Mouse (Mus musculus) hindbrain, postnatal 0 days (tissue): ENCODE data around the gene Lax1. TPM values are rescaled to one million over a fixed set of nuclear protein-coding genes. Genes with fewer than 3 reads are reported as not detected.

Experiments
- ATAC-seq: fragments of 200-750 bp; cut with Nextera tagmentation; 2 replicates; pipeline ENCODE4 v1.8.0; 2017; ENCODE audit warnings: mild to moderate bottlenecking, moderate TSS enrichment, moderate library complexity
- DNase-seq: peaks from one replicate; pipeline ENCODE4 v3.0.0-alpha.2; 2015; ENCODE audit warnings: low spot score
- H3K27ac ChIP-seq: fragments of 300-500 bp; sonication (generic); 2 replicates; pipeline ENCODE4 v1.5.1; 2014; ENCODE audit warnings: mild to moderate bottlenecking
- H3K27me3 ChIP-seq: fragments of 300-500 bp; sonication (generic); 2 replicates; pipeline ENCODE4 v1.6.1; 2014; ENCODE audit warnings: low read length, mixed read lengths; ENCODE audit not compliant: insufficient read depth
- H3K36me3 ChIP-seq: fragments of 300-500 bp; sonication (generic); 2 replicates; pipeline ENCODE4 v1.6.1; 2014; ENCODE audit warnings: low read length, mixed read lengths; ENCODE audit not compliant: insufficient read depth
- H3K4me1 ChIP-seq: fragments of 300-500 bp; sonication (generic); 2 replicates; pipeline ENCODE4 v1.6.1; 2014; ENCODE audit warnings: antibody characterized with exemption, low read length, mixed read lengths; ENCODE audit not compliant: insufficient read depth
- H3K4me2 ChIP-seq: fragments of 300-500 bp; sonication (generic); 2 replicates; pipeline ENCODE4 v1.6.1; 2014; ENCODE audit warnings: low read depth, mild to moderate bottlenecking, low read length, moderate library complexity, mixed read lengths
- H3K4me3 ChIP-seq: fragments of 300-500 bp; sonication (generic); 2 replicates; pipeline ENCODE4 v1.5.1; 2014; ENCODE audit warnings: low read length
- H3K9ac ChIP-seq: fragments of 300-500 bp; sonication (generic); replicated peaks from 2 replicates; pipeline ENCODE4 v1.6.1; 2014; ENCODE audit warnings: mild to moderate bottlenecking, low read length, moderate library complexity, mixed read lengths
- H3K9me3 ChIP-seq: fragments of 300-500 bp; sonication (generic); 2 replicates; pipeline ENCODE4 v1.6.1; 2016; ENCODE audit warnings: low read length, mixed read lengths
- CTCF ChIP-seq: IDR thresholded peaks from 2 replicates; pipeline ENCODE4 v1.5.1; 2016; ENCODE audit warnings: antibody characterized with exemption, control low read depth, low read depth
- WGBS: fragments of 180-500 bp; shearing (Covaris S2); extraction: QIAGEN DNeasy Blood & Tissue Kit; methylation state at CpG from one replicate; pipeline ENCODE4 v1.1.7; 2014; 5-methylcytosine and 5-hydroxymethylcytosine counted together
- polyA plus RNA-seq: library from polyadenylated mRNA; unstranded; fragments of >200 nt; fragmentation: Nextera tagmentation; extraction: Ambion mirVana; gene quantifications from 2 replicates; pipeline ENCODE4 v1.2.1, GENCODE M21; 2015
- total RNA-seq: library from RNA; depleted of rRNA; stranded (reverse); fragments of >200 nt; gene quantifications from 2 replicates; pipeline ENCODE4 v1.2.3, GENCODE M21; 2014

The Lax1 gene
- total and polyA plus RNA-seq, 2 experiments from 2014 or later: 0.08 to 0.10 TPM

- peak; percentile 99 for ATAC-seq
- 4% methylated on average over 26 of the region's 26 CpGs for WGBS
These were observed 28.5 kb downstream of the Lax1 start, which contains the start of gene Gm38394 for GRCm38 (mm10) chr1:133661203-133661933. Gene Gm38394, minus strand, starts transcription at chr1:133661318.

GRCm38 (mm10) chr1:133660466-133661202 is 29.3 kb downstream of the Lax1 start, which contains the start of gene Zbed6:
Gene Zbed6, minus strand, starts transcription at chr1:133660885.
- peak within 1 kb of the TSS; percentile 94 for H3K27ac ChIP-seq
- under 1% methylated on average over 37 of the region's 41 CpGs for WGBS
- no peaks in the 10 kb centered on the region for H3K9me3 ChIP-seq
- DNase-seq (peak; percentile 87), ATAC-seq (peak; percentile 88)
- peak within 1 kb of the TSS; percentile 77 for H3K9ac ChIP-seq
- TF ChIP-seq CTCF: no peak
- peak within 1 kb of the TSS; percentile 97 for H3K4me2 ChIP-seq
- peaks cover 10% of the 10 kb centered on the region; the same call in 1 of the 2 replicates for H3K36me3 ChIP-seq
- no peaks in the 10 kb centered on the region for H3K27me3 ChIP-seq
- peak within 1 kb of the TSS; percentile 76 for H3K4me3 ChIP-seq
- peaks cover 16% of the 10 kb centered on the region for H3K4me1 ChIP-seq

More at GRCm38 (mm10) chr1:133661203-133661933, 28.5 kb downstream of the Lax1 start, which contains the start of gene Gm38394:
- peak within 1 kb of the TSS; percentile 94 for H3K27ac ChIP-seq
- H3K4me2 ChIP-seq: peak within 1 kb of the TSS; percentile 97
- H3K4me3 ChIP-seq: peak within 1 kb of the TSS; percentile 76
- H3K36me3 ChIP-seq: peaks cover 10% of the 10 kb centered on the region; the same call in 1 of the 2 replicates
- no peaks in the 10 kb centered on the region for H3K9me3 ChIP-seq
- peak within 1 kb of the TSS; percentile 77 for H3K9ac ChIP-seq
- H3K4me1 ChIP-seq: peaks cover 14% of the 10 kb centered on the region
- peak; percentile 99 for DNase-seq
- no peak for TF ChIP-seq CTCF
- no peaks in the 10 kb centered on the region for H3K27me3 ChIP-seq

DNA sequence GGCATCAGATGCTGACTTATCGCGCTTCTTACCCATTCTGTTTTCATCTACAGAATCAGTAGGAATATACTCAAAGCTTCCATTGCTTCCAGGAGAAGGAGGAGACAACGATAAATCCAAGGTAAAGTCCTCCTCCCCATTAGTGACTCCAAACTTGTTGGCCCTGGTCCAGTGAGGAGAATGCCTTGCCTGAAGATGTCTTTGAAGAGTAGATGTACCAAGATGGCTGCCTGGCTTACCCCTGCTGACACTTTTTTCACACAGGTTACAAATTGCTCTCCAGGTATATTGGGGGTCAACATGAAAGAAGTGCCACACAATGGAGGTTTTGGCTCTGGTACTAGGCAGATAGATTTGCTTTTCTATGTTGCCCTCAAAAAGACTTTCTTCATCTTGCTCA is 31.0 kb downstream of the Lax1 start:
- Histone ChIP-seq H3K4me2 (no peak overlapping the region), H3K27me3 (no peaks in the 10 kb centered on the region), H3K9me3 (no peaks in the 10 kb centered on the region), H3K36me3 (peaks cover 10% of the 10 kb centered on the region; the same call in 1 of the 2 replicates), H3K9ac (no peak overlapping the region), H3K27ac (no peak overlapping the region), H3K4me1 (peaks cover 16% of the 10 kb centered on the region), H3K4me3 (no peak overlapping the region)
- WGBS: 77% methylated on average over 3 of the region's 3 CpGs
- ATAC-seq (no peak), DNase-seq (no peak)
- no peak for TF ChIP-seq CTCF

- no peak for DNase-seq
- no peaks in the 10 kb centered on the region for H3K9me3 ChIP-seq
- no peak overlapping the region for H3K4me3 ChIP-seq
- H3K36me3 ChIP-seq: peaks cover 10% of the 10 kb centered on the region; the same call in 1 of the 2 replicates
- H3K9ac ChIP-seq: no peak overlapping the region
- WGBS: 62% methylated on average over 5 of the region's 5 CpGs
- no peak overlapping the region for H3K27ac ChIP-seq
- peaks cover 16% of the 10 kb centered on the region for H3K4me1 ChIP-seq
- ATAC-seq: no peak
- TF ChIP-seq CTCF: no peak
- H3K4me2 ChIP-seq: no peak overlapping the region
- H3K27me3 ChIP-seq: no peaks in the 10 kb centered on the region
These were observed 33.1 kb downstream of the Lax1 start for GRCm38 (mm10) chr1:133656811-133657210.

DNA sequence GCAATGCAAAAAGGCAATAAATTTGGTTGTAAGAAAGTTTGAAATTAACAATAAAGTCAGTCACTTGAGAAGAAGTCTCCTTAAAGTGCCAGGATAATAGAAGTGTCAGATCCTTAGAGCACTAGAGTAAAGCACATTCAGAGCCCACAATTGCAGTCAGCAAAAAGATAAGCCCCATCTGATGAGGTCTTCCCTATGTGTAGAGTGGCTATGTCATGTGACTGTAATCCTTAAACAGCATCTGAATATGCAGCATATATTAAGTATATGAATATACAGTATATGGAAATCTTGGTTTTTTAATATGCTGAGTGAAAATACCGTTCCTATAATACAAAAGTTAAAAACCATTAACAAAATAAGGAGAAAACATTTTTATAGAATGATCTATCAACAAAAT is 36.9 kb downstream of the Lax1 start:
- Histone ChIP-seq H3K9me3 (no peaks in the 10 kb centered on the region), H3K27ac (no peak overlapping the region), H3K4me2 (no peak overlapping the region), H3K4me1 (peaks cover 9% of the 10 kb centered on the region; the same call in 1 of the 2 replicates), H3K36me3 (peaks cover 10% of the 10 kb centered on the region; the same call in 1 of the 2 replicates), H3K9ac (no peak overlapping the region), H3K27me3 (no peaks in the 10 kb centered on the region), H3K4me3 (no peak overlapping the region)
- 94% methylated on average over 1 of the region's 1 CpGs for WGBS
- no peak for DNase-seq
- no peak for TF ChIP-seq CTCF
- no peak for ATAC-seq

- Histone ChIP-seq H3K4me1 (no peaks in the 10 kb centered on the region), H3K27me3 (no peaks in the 10 kb centered on the region), H3K27ac (no peak overlapping the region), H3K9me3 (no peaks in the 10 kb centered on the region), H3K4me3 (no peak overlapping the region), H3K36me3 (peaks cover 7% of the 10 kb centered on the region; the same call in 1 of the 2 replicates), H3K4me2 (no peak overlapping the region), H3K9ac (no peak overlapping the region)
- ATAC-seq: no peak
- 94% methylated on average over 7 of the region's 7 CpGs for WGBS
- TF ChIP-seq CTCF: no peak
- no peak for DNase-seq
These were observed 39.4 kb downstream of the Lax1 start for GRCm38 (mm10) chr1:133650288-133651055.
